Mouse (Mus musculus): Measurements from ENCODE around the gene Dennd2a. TPM values are rescaled to one million over a fixed set of nuclear protein-coding genes. Genes with fewer than 3 reads are reported as not detected.
A peak's percentile ranks its signal among the peaks of the same experiment; 100 is the strongest.

Gene Dennd2a
- polyA plus RNA-seq, 1 experiment from 2014 or later = 33.4 TPM

DNA sequence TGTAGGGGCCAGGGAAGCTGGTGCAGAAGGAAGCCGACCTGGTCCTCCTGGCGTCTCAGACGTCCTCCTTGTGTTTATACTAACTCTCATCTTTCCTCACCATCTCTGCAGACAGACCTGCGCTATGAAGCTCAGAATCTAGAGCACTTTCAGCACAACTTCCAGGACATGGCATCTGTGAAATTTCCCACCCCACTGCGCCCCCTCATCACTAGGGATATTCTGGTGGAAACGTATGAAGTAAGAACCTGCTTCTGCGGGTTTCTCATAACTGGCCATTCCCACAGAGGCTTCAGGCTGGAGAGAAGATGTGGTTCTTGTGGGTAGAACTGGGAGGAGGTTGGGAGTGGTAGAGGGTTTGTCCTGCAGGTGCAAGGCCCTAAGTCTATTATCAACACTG is 21.9 kb upstream of the Dennd2a start:
- no peak overlapping the region for H3K27ac ChIP-seq
- DNase-seq (ENCODE audit: extremely low spot score, low spot score) = no peak
- H3K9me3 ChIP-seq = no peaks in the 10 kb centered on the region
- H3K4me1 ChIP-seq = peaks cover 6% of the 10 kb centered on the region
- 93% methylated on average over 7 of the region's 7 CpGs for WGBS
- peaks cover 42% of the 10 kb centered on the region for H3K36me3 ChIP-seq (replicated peaks)
- no peak overlapping the region for H3K4me3 ChIP-seq
- no peaks in the 10 kb centered on the region for H3K27me3 ChIP-seq (ENCODE audit: poor library complexity, severe bottlenecking)

DNA sequence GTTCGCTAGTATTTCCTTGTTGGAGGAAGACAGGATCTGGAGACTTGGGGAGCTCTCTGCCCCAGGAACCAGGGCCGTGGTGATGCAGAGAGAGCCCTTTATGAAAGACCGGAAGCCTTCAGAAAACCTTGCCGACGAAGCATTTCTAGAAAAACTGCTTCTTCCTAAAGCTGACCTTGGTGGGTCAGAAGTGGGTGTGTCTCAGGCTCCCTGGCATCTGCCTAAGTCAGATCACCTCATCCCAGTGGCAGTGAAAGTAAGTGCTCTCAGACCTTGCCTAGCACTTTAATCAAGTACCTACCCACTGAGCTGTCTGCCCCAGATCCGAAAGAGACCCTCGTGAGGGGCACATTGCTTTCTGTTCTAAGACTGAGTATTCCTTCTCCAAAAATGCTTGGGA is 17.3 kb upstream of the Dennd2a start:
- Histone ChIP-seq H3K4me1 (peaks cover 24% of the 10 kb centered on the region), H3K9me3 (no peaks in the 10 kb centered on the region), H3K27ac (no peak overlapping the region), H3K4me3 (peak overlapping the region; percentile 85), H3K36me3 (replicated peaks) (peaks cover 9% of the 10 kb centered on the region), H3K27me3 (ENCODE audit: poor library complexity, severe bottlenecking) (peaks cover 7% of the 10 kb centered on the region; the same call in 1 of the 2 replicates)
- DNase-seq (ENCODE audit: extremely low spot score, low spot score) = no peak
- 76% methylated on average over 7 of the region's 7 CpGs for WGBS

DNA sequence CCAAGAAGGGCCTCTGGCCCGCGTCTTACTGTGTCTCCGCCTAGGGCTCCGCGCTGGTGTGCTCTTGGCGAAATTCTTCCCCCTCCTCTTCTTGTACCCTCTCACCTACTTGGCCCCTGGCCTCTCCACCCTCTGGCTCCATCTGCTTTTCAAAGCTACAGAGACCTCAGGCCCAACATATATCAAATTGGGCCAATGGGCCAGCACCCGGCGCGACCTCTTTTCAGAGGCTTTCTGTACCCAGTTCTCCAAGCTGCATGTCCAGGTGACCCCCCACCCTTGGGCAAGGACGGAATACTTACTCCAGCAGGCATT is 16.8 kb upstream of the Dennd2a start:
- Histone ChIP-seq H3K9me3 (no peaks in the 10 kb centered on the region), H3K27ac (peak overlapping the region; percentile 92), H3K4me1 (peaks cover 24% of the 10 kb centered on the region), H3K27me3 (ENCODE audit: poor library complexity, severe bottlenecking) (peaks cover 7% of the 10 kb centered on the region; the same call in 1 of the 2 replicates), H3K36me3 (replicated peaks) (peaks cover 5% of the 10 kb centered on the region), H3K4me3 (peak overlapping the region; percentile 85)
- no peak for DNase-seq (ENCODE audit: extremely low spot score, low spot score)
- 28% methylated on average over 10 of the region's 10 CpGs for WGBS

DNA sequence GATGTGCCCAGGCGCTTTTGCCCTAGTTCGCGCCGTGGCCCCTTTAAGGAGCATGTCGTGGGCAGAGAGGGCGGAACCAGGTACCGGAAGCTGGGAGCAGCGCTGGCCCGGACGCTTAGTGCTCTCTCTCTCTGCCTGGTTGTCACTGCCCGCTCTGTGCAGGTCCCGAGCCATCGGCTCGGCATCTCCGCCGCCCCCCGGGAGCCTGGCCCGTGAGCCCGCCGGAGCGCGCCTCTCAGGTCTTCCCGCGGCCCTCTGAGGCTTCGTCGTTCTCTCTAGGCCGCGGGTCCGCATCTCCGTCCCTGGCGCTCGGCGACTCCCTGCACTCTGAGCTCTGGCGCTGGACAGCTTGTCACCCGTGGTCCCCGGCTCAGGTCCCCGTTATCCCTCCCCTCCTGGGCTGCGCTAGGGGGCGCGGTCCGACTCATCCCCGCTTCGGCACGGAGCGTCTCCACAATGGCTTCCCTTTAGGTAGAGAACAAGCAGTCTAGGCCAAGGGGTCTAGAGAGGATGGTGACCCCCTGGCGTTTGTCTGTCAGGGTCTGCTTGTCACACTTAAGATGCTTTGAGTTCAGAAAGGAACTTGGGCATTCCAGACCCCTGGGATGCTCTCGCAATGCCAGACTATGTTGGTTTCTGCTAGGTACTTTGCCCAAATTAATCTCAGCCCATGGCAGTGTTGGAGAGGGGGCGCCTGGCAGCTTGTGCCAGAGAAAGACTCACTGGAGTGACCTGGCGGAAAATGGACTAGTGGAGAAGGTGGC is 16.3 kb upstream of the Dennd2a start, which contains the start of gene Adck2:
TSS of gene Adck2 (plus strand) at position 83 of the 764 bp plus-strand sequence.
- no peaks in the 10 kb centered on the region; the same call in 1 of the 2 replicates for H3K36me3 ChIP-seq (replicated peaks)
- under 1% methylated on average over 49 of the region's 49 CpGs for WGBS
- no peaks in the 10 kb centered on the region for H3K9me3 ChIP-seq
- H3K27ac ChIP-seq = peak within 1 kb of the TSS; percentile 92
- H3K27me3 ChIP-seq (ENCODE audit: poor library complexity, severe bottlenecking) = peaks cover 7% of the 10 kb centered on the region; the same call in 1 of the 2 replicates
- peaks cover 24% of the 10 kb centered on the region for H3K4me1 ChIP-seq
- peak within 1 kb of the TSS; percentile 85 for H3K4me3 ChIP-seq
- DNase-seq (ENCODE audit: extremely low spot score, low spot score) = peak; percentile 86

DNA sequence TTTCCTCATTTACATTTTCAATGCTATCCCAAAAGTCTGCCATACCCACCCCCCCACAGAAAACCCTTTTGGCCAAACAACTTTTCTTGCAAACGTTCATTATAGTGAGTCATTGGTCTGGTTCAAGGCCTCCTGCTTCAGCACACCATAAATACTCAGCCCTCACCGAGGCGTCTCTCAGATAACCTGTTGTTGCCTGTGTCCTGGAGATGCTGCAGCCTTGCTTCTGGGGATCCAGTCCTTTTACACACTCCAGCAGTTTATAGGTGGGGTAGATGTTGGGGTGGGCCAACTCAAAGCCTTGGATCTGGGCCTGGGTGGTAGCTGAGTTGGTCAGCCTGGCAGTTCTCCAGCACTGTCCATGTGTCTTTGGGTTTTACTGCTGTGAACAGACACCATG is 12.8 kb upstream of the Dennd2a start:
- 83% methylated on average over 3 of the region's 3 CpGs for WGBS

DNA sequence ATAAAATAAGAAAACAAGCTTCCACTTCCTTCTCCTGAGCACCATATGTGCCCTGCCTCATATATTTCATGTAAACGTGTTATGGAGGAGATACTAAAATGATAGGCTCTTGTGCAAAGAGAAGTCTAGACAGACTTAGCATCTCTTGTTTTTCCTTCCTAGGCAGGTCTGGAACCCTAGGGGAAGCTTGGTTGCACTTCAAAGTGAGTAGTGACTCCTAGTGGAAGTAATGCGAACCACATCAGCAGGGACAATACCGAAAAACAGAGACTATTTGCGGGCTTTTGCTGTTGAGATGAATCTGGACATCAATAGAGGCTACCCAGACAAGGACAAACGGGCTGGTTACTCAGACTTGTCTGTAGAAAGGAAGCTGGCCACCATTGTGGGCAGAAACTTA is 9.9 kb upstream of the Dennd2a start:
- Histone ChIP-seq H3K9me3 (no peaks in the 10 kb centered on the region), H3K27ac (no peak overlapping the region), H3K4me3 (no peak overlapping the region), H3K27me3 (ENCODE audit: poor library complexity, severe bottlenecking) (peaks cover 9% of the 10 kb centered on the region), H3K4me1 (no peaks in the 10 kb centered on the region), H3K36me3 (replicated peaks) (no peaks in the 10 kb centered on the region)
- no peak for DNase-seq (ENCODE audit: extremely low spot score, low spot score)
- WGBS = 15% methylated on average over 5 of the region's 5 CpGs

More for the DNA sequence above, 12.8 kb upstream of the Dennd2a start:
- DNase-seq (ENCODE audit: extremely low spot score, low spot score) = no peak
- Histone ChIP-seq H3K36me3 (replicated peaks) (no peaks in the 10 kb centered on the region), H3K4me3 (no peak overlapping the region), H3K9me3 (no peaks in the 10 kb centered on the region), H3K4me1 (peaks cover 24% of the 10 kb centered on the region), H3K27ac (no peak overlapping the region), H3K27me3 (ENCODE audit: poor library complexity, severe bottlenecking) (peaks cover 7% of the 10 kb centered on the region; the same call in 1 of the 2 replicates)

DNA sequence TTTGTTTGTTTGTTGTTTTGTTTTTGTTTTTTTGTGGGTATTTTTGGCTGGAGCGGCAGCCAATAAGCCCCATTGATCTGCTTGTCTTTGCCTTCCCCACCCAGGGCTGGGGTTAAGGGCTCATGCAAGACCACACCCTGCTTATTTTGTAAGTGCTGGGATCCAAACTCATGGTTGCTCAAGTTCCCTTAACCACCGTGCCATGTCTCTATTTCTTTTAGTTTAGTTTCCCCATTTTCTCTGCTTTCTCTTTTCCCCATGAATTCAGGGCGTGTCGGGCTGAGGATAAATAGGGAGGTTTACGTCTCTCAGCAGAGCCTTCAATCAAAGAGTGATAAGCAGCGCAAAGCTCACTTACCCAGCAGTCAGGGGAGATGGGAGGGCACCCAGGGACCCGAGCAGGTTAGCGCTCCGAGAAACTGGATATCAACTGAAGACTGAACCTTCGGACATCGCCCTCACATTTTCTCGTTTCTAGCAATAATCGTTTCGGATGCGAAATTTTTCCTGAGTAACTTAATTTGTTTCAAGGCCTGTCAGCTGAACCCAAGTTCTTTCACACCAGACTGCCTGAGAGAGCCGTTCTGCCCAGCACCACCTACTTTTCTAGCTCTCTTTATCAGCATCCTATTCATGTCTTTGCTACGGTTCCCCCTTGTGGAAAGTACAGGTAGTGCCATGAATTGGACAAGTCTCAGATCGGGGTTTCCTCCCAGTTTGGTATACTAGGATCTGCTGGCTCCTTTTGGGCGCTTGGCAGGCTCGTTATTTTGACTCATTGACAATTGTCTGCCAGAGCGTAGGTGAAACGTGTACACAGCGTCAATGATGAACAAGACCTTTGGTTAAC is 4.7 kb upstream of the Dennd2a start:
- Histone ChIP-seq H3K4me3 (peak overlapping the region; percentile 27), H3K27me3 (ENCODE audit: poor library complexity, severe bottlenecking) (peaks cover 5% of the 10 kb centered on the region), H3K27ac (no peak overlapping the region; the same call in 1 of the 2 replicates), H3K9me3 (no peaks in the 10 kb centered on the region), H3K4me1 (peaks cover 24% of the 10 kb centered on the region), H3K36me3 (replicated peaks) (no peaks in the 10 kb centered on the region)
- peak; percentile 79 for DNase-seq (ENCODE audit: extremely low spot score, low spot score)
- 21% methylated on average over 23 of the region's 23 CpGs for WGBS

DNA sequence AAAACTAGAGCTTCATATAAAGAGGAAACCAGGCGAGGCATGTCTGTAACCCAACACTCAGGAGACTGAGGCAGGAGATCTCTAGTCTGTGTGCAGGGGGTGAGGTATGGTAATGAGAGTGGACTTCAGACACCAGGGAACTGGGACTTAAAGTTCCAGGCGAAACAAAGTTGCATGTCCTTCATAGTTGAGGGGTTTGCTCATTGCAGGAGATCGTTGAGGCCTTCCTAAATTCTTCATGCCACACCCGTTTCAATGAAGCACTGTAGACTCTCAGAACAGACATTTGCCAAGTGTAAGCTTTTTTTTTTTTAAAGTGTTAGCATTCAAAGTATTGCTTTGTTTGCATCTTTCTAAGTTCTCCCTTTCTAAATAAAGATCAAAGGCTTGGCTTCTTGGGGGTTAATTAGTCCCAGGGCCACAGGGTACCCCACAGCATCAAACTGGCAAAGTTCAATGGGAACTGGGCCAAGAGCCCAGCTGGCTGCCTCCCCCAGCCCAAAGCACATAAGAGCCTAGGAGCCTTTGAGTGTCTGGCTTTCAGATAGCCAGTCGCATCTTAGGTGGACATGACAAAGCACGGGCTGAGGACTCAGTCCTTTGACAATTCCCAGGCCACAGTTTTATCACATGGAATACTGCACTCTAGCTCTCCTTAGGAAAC is 1.7 kb upstream of the Dennd2a start:
- Histone ChIP-seq H3K27me3 (ENCODE audit: poor library complexity, severe bottlenecking) (peaks cover 5% of the 10 kb centered on the region), H3K27ac (peak overlapping the region; percentile 56), H3K9me3 (no peaks in the 10 kb centered on the region), H3K36me3 (replicated peaks) (peaks cover 9% of the 10 kb centered on the region), H3K4me3 (no peak overlapping the region), H3K4me1 (peaks cover 50% of the 10 kb centered on the region)
- DNase-seq (ENCODE audit: extremely low spot score, low spot score) = no peak
- WGBS = 62% methylated on average over 6 of the region's 6 CpGs

DNA sequence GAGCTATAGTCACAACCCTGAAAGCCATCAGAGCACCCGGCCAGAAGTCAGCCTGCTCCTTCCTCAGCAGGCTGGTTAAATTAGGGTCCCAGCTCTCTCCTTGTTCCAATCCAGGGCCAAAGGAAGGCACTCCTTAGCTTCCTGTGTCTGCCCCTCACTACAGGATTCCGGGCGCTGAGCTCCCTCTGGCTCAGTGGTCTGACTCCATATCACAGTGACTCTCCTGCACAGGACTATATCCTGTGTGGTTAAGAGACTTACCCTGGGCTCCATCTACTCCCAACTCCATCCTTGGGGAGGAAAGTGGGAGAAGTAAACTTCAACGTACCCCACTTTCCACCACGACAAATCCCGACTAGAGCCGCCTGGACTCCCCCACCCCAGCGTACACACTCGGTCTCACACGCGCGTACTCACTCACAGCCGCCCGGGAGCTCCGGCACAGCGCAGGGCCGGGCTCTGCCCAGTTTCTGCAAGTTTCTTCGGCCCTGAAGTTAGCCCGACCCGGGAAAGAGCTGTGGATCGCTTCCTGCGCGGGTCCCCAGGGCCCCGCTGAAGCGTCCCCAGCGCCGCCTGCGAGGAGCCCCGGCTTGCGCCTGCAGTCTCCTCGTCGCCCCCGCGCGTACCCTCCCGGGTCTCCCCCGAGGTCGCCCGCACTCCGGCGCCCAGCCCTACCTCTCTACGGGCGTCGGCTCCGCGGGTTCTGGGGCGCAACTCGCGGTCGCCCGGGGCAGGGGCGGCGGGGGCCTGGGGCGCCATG is 587 bp downstream of the Dennd2a start:
- Histone ChIP-seq H3K36me3 (replicated peaks) (peaks cover 23% of the 10 kb centered on the region), H3K4me3 (peak overlapping the region; percentile 94), H3K4me1 (peaks cover 58% of the 10 kb centered on the region), H3K27ac (peak overlapping the region; percentile 100), H3K27me3 (ENCODE audit: poor library complexity, severe bottlenecking) (no peaks in the 10 kb centered on the region), H3K9me3 (no peaks in the 10 kb centered on the region)
- under 1% methylated on average over 54 of the region's 54 CpGs for WGBS
- peak; percentile 61 for DNase-seq (ENCODE audit: extremely low spot score, low spot score)

DNA sequence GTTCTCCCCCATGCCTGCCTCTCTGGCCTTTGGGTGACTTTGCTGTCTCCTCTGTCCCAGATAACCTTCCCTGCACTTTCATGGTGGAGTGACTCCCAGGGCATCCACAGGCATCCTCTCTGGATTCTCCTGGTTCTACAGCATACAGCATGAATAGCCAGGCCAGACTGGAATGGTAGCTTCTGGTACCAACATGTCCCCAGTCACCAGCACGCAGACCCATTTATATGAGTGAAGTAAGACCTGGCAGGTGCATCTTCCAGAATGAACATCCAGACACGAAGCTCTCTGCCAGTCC is 2.1 kb downstream of the Dennd2a start:
- Histone ChIP-seq H3K27ac (peak overlapping the region; percentile 100; the same call in 1 of the 2 replicates), H3K4me3 (peak overlapping the region; percentile 94), H3K27me3 (ENCODE audit: poor library complexity, severe bottlenecking) (no peaks in the 10 kb centered on the region), H3K36me3 (replicated peaks) (peaks cover 38% of the 10 kb centered on the region), H3K9me3 (no peaks in the 10 kb centered on the region), H3K4me1 (peaks cover 60% of the 10 kb centered on the region)
- WGBS = 88% methylated on average over 2 of the region's 2 CpGs
- no peak for DNase-seq (ENCODE audit: extremely low spot score, low spot score)

DNA sequence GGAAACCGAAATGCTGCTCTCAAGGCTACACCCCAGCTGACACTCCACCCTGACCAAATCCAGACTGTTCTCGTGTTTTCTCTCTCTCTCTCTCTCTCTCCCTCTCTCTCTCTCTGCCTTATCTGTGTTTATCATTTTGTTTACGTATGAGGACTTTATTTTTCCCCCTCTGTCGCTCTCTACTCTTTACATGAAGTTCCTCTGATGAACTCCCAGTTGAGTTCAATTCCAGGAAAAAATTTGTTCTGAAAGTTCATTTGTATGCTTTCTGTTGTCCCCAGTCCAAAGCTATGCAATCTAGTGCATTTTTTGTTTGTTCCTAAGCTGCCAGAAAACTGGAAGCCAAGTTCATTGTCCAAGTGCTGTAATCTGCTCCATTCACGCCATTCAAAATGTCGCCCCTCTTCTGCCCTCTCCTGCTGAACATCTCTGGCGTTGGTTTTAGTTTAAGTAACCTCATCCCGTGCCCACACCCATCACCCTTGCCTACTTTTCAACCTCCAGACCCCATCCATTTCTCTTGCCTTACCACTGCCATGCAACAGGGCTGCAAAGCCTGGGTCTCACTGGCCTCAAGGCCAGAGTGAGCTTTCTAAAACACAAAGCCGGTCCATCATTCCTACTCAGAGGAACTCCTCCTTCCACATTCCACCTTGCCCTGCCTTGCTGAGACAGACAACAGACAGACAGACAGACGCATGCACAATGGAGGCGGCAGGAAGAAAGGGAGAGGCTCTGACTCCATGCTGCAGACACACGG is 2.6 kb downstream of the Dennd2a start:
- Histone ChIP-seq H3K27ac (peak overlapping the region; percentile 100; the same call in 1 of the 2 replicates), H3K27me3 (ENCODE audit: poor library complexity, severe bottlenecking) (no peaks in the 10 kb centered on the region), H3K4me1 (peaks cover 60% of the 10 kb centered on the region), H3K36me3 (replicated peaks) (peaks cover 40% of the 10 kb centered on the region), H3K4me3 (peak overlapping the region; percentile 94), H3K9me3 (no peaks in the 10 kb centered on the region)
- WGBS = 83% methylated on average over 12 of the region's 12 CpGs
- no peak for DNase-seq (ENCODE audit: extremely low spot score, low spot score)
